Comparison of ENCODE assay signal across 24 mouse cellular contexts in the genomic region with DNA sequence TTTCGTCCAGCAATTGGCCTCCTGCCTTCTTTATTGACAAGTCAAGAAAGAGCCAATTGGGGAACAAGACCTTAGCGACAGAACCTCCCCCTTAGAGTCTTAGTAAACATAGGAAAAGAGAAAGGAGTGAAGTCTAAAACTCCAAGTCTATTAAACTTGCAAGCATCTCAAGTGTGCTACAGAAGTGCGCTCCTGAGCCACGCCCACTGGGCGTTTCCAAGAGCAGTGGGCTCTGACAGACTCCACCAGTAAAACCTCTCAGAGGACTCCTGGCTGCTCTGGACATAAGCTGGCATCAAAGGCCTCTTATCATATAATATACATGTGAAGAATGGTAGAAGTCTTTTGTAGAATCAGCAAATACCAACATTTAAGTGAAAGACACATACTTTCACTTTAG. TPM values are rescaled to one million over a fixed set of nuclear protein-coding genes. Genes with fewer than 3 reads are reported as not detected.
DNase-seq lines count a peak whose midpoint lies in the region; ATAC-seq lines count a peak whose summit lies in the region.
"Had no signal": no experiment of that assay in that cellular context is flagged by ENCODE, and none has a peak within 500 bp of the region (broad histone marks: within the 10 kb centered on the region; RNA-seq: fewer than 3 reads in every experiment).

No protein-coding gene starts in this region.

- H3K4me3 ChIP-seq in heart, embryonic 13.5 days, result no peak overlapping the region
- H3K4me3 ChIP-seq in hindbrain, embryonic 16.5 days (ENCODE audit: low read length), result no peak overlapping the region
- H3K4me3 ChIP-seq: embryonic facial prominence, embryonic 12.5 days; limb, embryonic 13.5 days; midbrain, embryonic 12.5 days; neural tube, embryonic 15.5 days had no signal

- peak overlapping the region; percentile 82 for H3K27ac ChIP-seq in heart, embryonic 13.5 days (replicated peaks)
- no peak overlapping the region for H3K27ac ChIP-seq in hindbrain, embryonic 16.5 days (ENCODE audit: low read depth, low read length)
- H3K27ac ChIP-seq: embryonic facial prominence, embryonic 12.5 days; limb, embryonic 13.5 days; midbrain, embryonic 12.5 days; neural tube, embryonic 15.5 days had no signal

- no peaks in the 10 kb centered on the region for H3K27me3 ChIP-seq in heart, embryonic 13.5 days (replicated peaks)
- H3K27me3 ChIP-seq in hindbrain, embryonic 16.5 days (replicated peaks; ENCODE audit: control insufficient read depth, insufficient read depth, low read length), result no peaks in the 10 kb centered on the region
- H3K27me3 ChIP-seq: embryonic facial prominence, embryonic 12.5 days; limb, embryonic 13.5 days; midbrain, embryonic 12.5 days; neural tube, embryonic 15.5 days had no signal

- intact Hi-C loops in heart, postnatal 10 days (cut with DNase I), result no loop called here

- peak overlapping the region; percentile 67; the same call in 1 of the 2 replicates for H3K9ac ChIP-seq in heart, embryonic 13.5 days
- no peak overlapping the region for H3K9ac ChIP-seq in hindbrain, embryonic 16.5 days (ENCODE audit: low read depth, low read length)
- H3K9ac ChIP-seq: embryonic facial prominence, embryonic 12.5 days; forebrain, postnatal 0 days; limb, embryonic 13.5 days; midbrain, embryonic 12.5 days; neural tube, embryonic 15.5 days had no signal

- peak overlapping the region; percentile 46 for H3K4me2 ChIP-seq in heart, embryonic 13.5 days
- no peak overlapping the region for H3K4me2 ChIP-seq in hindbrain, embryonic 16.5 days (ENCODE audit: low read length)
- H3K4me2 ChIP-seq: embryonic facial prominence, embryonic 12.5 days; limb, embryonic 13.5 days; midbrain, embryonic 12.5 days; neural tube, embryonic 15.5 days had no signal

- no peak for DNase-seq in heart, postnatal 10 days
- peak; percentile 21 for DNase-seq in A20 (ENCODE audit: low read depth, low spot score)
- DNase-seq in lung, adult 18-20 months, result peak; percentile 83 to 88
- peak; percentile 77 for DNase-seq in lung, postnatal 25 days (ENCODE audit: low spot score)
- no peak for DNase-seq in urinary bladder, postnatal 36 days (ENCODE audit: low spot score in 2 of 2)
- no peak for DNase-seq in urinary bladder, postnatal 14 days (ENCODE audit: low spot score)
- DNase-seq: adrenal gland, postnatal 36 days; cerebellum, adult 8-10 months; forebrain, postnatal 0 days; gastrocnemius, postnatal 10 days; kidney, adult 2 months; kidney, postnatal 36 days; layer of hippocampus, adult 9-11 months had no signal

- peaks cover 79% of the 10 kb centered on the region for H3K4me1 ChIP-seq in heart, embryonic 13.5 days
- H3K4me1 ChIP-seq in hindbrain, embryonic 16.5 days (ENCODE audit: control insufficient read depth, insufficient read depth, low read depth, low read length), result peaks cover 3% of the 10 kb centered on the region; the same call in 1 of the 2 replicates
- H3K4me1 ChIP-seq: embryonic facial prominence, embryonic 12.5 days; limb, embryonic 13.5 days had no signal

- H3K36me3 ChIP-seq in heart, embryonic 13.5 days, result peaks cover 86% of the 10 kb centered on the region
- peaks cover 17% of the 10 kb centered on the region; the same call in 1 of the 2 replicates for H3K36me3 ChIP-seq in hindbrain, embryonic 16.5 days (ENCODE audit: control insufficient read depth, insufficient read depth, low read length)

- WGBS in heart, embryonic 13.5 days, result 58% methylated on average over 5 of the region's 5 CpGs
- WGBS in hindbrain, embryonic 16.5 days, result 92% methylated on average over 5 of the region's 5 CpGs

- no peaks in the 10 kb centered on the region for H3K9me3 ChIP-seq in heart, embryonic 13.5 days
- no peaks in the 10 kb centered on the region for H3K9me3 ChIP-seq in hindbrain, embryonic 16.5 days (ENCODE audit: control insufficient read depth, low read length)
- H3K9me3 ChIP-seq: embryonic facial prominence, embryonic 12.5 days; limb, embryonic 13.5 days; midbrain, embryonic 12.5 days; neural tube, embryonic 15.5 days had no signal

- ATAC-seq in heart, embryonic 13.5 days (ENCODE audit: extremely low read depth, insufficient number of reproducible peaks, low FRiP score, low TSS enrichment), result no peak
- no peak for ATAC-seq in hindbrain, embryonic 16.5 days
- ATAC-seq: forebrain, postnatal 0 days had no signal

RNA-seq across cellular contexts. Expression of gene Wdr91, which starts 7.2 kb away (rescaled TPM):
- polyA plus RNA-seq in heart, embryonic 13.5 days (2015; fragmentation: Nextera tagmentation; extraction: Ambion mirVana), result 9.4 and 11.2 TPM in 2 replicates
- 10 to 100 TPM; 18.3 to 20.7 TPM for total RNA-seq in heart, postnatal 10 days (2021)
- 13.9 and 14.8 TPM in 2 replicates for polyA plus RNA-seq in hindbrain, embryonic 16.5 days (2015; fragmentation: Nextera tagmentation; extraction: Ambion mirVana)

RNA-seq across cellular contexts. Expression of gene Stra8, which starts 16.5 kb away (rescaled TPM):
- not detected in 2 replicates for polyA plus RNA-seq in heart, embryonic 13.5 days (2015; fragmentation: Nextera tagmentation; extraction: Ambion mirVana)
- not detected for total RNA-seq in heart, postnatal 10 days (2021)
- not detected in 2 replicates for polyA plus RNA-seq in hindbrain, embryonic 16.5 days (2015; fragmentation: Nextera tagmentation; extraction: Ambion mirVana)
- total RNA-seq: adrenal gland, postnatal 36 days; forebrain, postnatal 0 days; gastrocnemius, postnatal 10 days; hematopoietic stem cell, adult 5-6 weeks; left cerebral cortex, postnatal 10 days had no signal
- polyA plus RNA-seq: C2C12; cortical plate, adult 2 months; embryonic facial prominence, embryonic 12.5 days; forebrain, postnatal 0 days; kidney, adult 2 months; limb, embryonic 13.5 days; macrophage; midbrain, embryonic 12.5 days; neural tube, embryonic 15.5 days had no signal

RNA-seq across cellular contexts. Expression of gene Cyren, which starts 25.6 kb away (rescaled TPM):
- 8.6 and 9.2 TPM in 2 replicates for polyA plus RNA-seq in heart, embryonic 13.5 days (2015; fragmentation: Nextera tagmentation; extraction: Ambion mirVana)
- total RNA-seq in heart, postnatal 10 days (2021), result 1 to 10 TPM; 5.3 TPM
- polyA plus RNA-seq in hindbrain, embryonic 16.5 days (2015; fragmentation: Nextera tagmentation; extraction: Ambion mirVana), result 9.7 and 9.8 TPM in 2 replicates

RNA-seq across cellular contexts. Expression of gene Tmem140, which starts 40.5 kb away (rescaled TPM):
- 0.92 and 1.5 TPM in 2 replicates for polyA plus RNA-seq in heart, embryonic 13.5 days (2015; fragmentation: Nextera tagmentation; extraction: Ambion mirVana)
- total RNA-seq in heart, postnatal 10 days (2021), result 10 to 100 TPM; 16.0 to 19.3 TPM
- 1.1 and 1.7 TPM in 2 replicates for polyA plus RNA-seq in hindbrain, embryonic 16.5 days (2015; fragmentation: Nextera tagmentation; extraction: Ambion mirVana)

Comparison
In these comparisons a context has a peak if more than half of its experiments do, and no peak if none do; other contexts are left out.
1. DNase-seq: peak in A20 (single experiment), lung, adult 18-20 months (2 of 2) and lung, postnatal 25 days (single experiment); none in heart, postnatal 10 days (0 of 2), urinary bladder, postnatal 36 days (0 of 2) and urinary bladder, postnatal 14 days (single experiment).